Mouse (Mus musculus): Measurements from ENCODE around the gene Nptxr. TPM values are rescaled to one million over a fixed set of nuclear protein-coding genes. Genes with fewer than 3 reads are reported as not detected.

Nptxr gene
- polyA plus RNA-seq, 1 experiment: 9.7 TPM

DNA sequence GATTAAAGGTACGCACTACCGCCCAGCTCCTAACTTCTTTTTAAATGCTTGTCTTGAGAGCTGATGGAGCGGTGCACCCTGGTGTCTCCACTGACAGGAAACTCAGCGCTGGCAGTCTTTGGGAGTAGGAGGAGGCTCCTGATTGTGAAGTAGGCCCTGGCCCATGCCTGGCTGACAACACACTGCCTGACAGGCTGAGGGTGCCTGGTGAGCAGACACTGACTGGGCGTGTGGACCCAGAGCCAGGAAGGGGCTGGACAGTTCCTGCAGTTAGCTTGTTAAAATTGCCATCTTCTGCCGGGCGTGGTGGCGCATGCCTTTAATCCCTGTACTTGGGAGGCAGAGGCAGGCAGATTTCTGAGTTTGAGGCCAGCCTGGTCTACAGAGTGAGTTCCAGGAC is 54.3 kb downstream of the Nptxr start:
- TF ChIP-seq CTCF (IDR thresholded peaks at IDR 0.05; ENCODE audit: borderline replicate concordance, insufficient read depth, low read length) (no peak), POLR2A (IDR thresholded peaks at IDR 0.05; ENCODE audit: low read depth, low read length) (no peak)
- Histone ChIP-seq H3K27ac (ENCODE audit: insufficient read depth, low read length) (no peak overlapping the region), H3K4me1 (ENCODE audit: control insufficient read depth, insufficient read depth, low read length) (no peaks in the 10 kb centered on the region), H3K4me3 (ENCODE audit: insufficient read depth, low read length) (no peak overlapping the region)

GRCm38 (mm10) chr15:79749162-79749561 is 55.4 kb downstream of the Nptxr start:
- TF ChIP-seq CTCF (IDR thresholded peaks at IDR 0.05; ENCODE audit: borderline replicate concordance, insufficient read depth, low read length) (no peak), POLR2A (IDR thresholded peaks at IDR 0.05; ENCODE audit: low read depth, low read length) (no peak)
- H3K4me3 ChIP-seq (ENCODE audit: insufficient read depth, low read length): no peak overlapping the region
- no peaks in the 10 kb centered on the region for H3K4me1 ChIP-seq (ENCODE audit: control insufficient read depth, insufficient read depth, low read length)
- H3K27ac ChIP-seq (ENCODE audit: insufficient read depth, low read length): no peak overlapping the region

DNA sequence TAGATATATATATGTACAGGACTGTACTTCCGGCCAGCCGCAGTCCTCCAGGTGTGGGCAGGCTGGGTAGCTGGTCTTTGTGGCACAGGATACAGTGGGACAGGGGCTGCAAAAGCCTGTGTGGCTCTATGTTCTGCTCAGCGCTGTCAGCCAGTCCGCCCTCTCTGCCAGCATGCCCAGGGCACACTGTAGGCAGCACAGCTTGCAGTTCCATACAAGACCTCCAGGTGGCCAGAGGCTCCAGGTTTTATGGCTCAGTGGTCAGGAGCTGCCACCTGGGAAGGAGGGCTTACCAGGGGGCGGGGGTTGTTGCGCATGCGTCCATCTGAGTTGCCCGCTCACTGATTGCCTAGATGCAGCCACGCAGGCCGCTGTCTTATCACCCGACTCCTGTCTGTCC is 56.6 kb downstream of the Nptxr start:
- no peak for TF ChIP-seq POLR2A (IDR thresholded peaks at IDR 0.05; ENCODE audit: low read depth, low read length)
- no peak for TF ChIP-seq CTCF (IDR thresholded peaks at IDR 0.05; ENCODE audit: borderline replicate concordance, insufficient read depth, low read length)
- Histone ChIP-seq H3K27ac (ENCODE audit: insufficient read depth, low read length) (no peak overlapping the region), H3K4me3 (ENCODE audit: insufficient read depth, low read length) (no peak overlapping the region), H3K4me1 (ENCODE audit: control insufficient read depth, insufficient read depth, low read length) (peaks cover 1% of the 10 kb centered on the region; the same call in 1 of the 2 replicates)

DNA sequence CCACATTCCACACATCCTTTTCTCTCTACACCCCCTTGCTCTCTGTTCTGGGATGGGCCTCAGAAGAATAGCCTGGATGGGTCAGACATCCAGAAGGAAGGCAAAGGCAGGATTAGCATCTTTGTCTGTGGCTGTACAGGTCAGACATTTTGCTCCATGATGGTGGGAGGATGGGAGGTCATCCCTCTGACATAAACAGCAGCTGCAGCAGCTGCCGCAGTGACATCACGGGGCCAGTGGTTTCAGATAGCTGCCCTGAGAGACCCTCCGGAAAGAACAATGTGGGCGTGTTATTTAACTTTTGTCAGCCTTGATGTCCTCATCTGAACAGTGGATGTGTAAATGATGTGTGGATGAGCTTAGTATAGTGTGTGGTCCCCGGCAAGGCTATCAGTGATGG is 58.7 kb downstream of the Nptxr start:
- Histone ChIP-seq H3K4me3 (ENCODE audit: insufficient read depth, low read length) (no peak overlapping the region), H3K4me1 (ENCODE audit: control insufficient read depth, insufficient read depth, low read length) (peaks cover 5% of the 10 kb centered on the region; the same call in 1 of the 2 replicates), H3K27ac (ENCODE audit: insufficient read depth, low read length) (no peak overlapping the region)
- no peak for TF ChIP-seq CTCF (IDR thresholded peaks at IDR 0.05; ENCODE audit: borderline replicate concordance, insufficient read depth, low read length)
- TF ChIP-seq POLR2A (IDR thresholded peaks at IDR 0.05; ENCODE audit: low read depth, low read length): no peak

GRCm38 (mm10) chr15:79745312-79745711 is 59.3 kb downstream of the Nptxr start:
- Histone ChIP-seq H3K4me3 (ENCODE audit: insufficient read depth, low read length) (no peak overlapping the region), H3K27ac (ENCODE audit: insufficient read depth, low read length) (no peak overlapping the region), H3K4me1 (ENCODE audit: control insufficient read depth, insufficient read depth, low read length) (peaks cover 7% of the 10 kb centered on the region; the same call in 1 of the 2 replicates)
- TF ChIP-seq CTCF (IDR thresholded peaks at IDR 0.05; ENCODE audit: borderline replicate concordance, insufficient read depth, low read length) (no peak), POLR2A (IDR thresholded peaks at IDR 0.05; ENCODE audit: low read depth, low read length) (no peak)

GRCm38 (mm10) chr15:79744742-79745141 is 59.8 kb downstream of the Nptxr start:
- peaks cover 7% of the 10 kb centered on the region; the same call in 1 of the 2 replicates for H3K4me1 ChIP-seq (ENCODE audit: control insufficient read depth, insufficient read depth, low read length)
- H3K4me3 ChIP-seq (ENCODE audit: insufficient read depth, low read length): no peak overlapping the region
- no peak for TF ChIP-seq CTCF (IDR thresholded peaks at IDR 0.05; ENCODE audit: borderline replicate concordance, insufficient read depth, low read length)
- no peak for TF ChIP-seq POLR2A (IDR thresholded peaks at IDR 0.05; ENCODE audit: low read depth, low read length)
- no peak overlapping the region for H3K27ac ChIP-seq (ENCODE audit: insufficient read depth, low read length)

GRCm38 (mm10) chr15:79744001-79744400 is 60.6 kb downstream of the Nptxr start:
- Histone ChIP-seq H3K27ac (ENCODE audit: insufficient read depth, low read length) (no peak overlapping the region), H3K4me1 (ENCODE audit: control insufficient read depth, insufficient read depth, low read length) (peaks cover 7% of the 10 kb centered on the region; the same call in 1 of the 2 replicates), H3K4me3 (ENCODE audit: insufficient read depth, low read length) (no peak overlapping the region)
- TF ChIP-seq CTCF (IDR thresholded peaks at IDR 0.05; ENCODE audit: borderline replicate concordance, insufficient read depth, low read length) (no peak), POLR2A (IDR thresholded peaks at IDR 0.05; ENCODE audit: low read depth, low read length) (no peak)

DNA sequence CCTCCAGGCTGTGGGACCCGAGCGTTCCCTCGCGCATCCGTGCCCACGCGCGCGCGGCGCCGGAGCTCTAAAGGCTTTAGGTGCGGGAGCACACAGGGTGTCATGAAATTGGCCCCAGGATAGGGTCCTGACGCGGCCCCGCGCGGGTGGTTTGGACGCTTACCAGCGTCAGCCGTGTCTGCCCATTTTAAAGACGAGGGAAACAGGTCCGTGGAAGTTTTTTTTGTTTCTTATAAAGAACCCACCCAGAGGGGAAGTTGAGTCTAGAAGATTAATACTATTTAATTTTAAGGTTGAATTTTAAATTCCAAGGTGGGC is 61.9 kb downstream of the Nptxr start:
- Histone ChIP-seq H3K27ac (ENCODE audit: insufficient read depth, low read length) (no peak overlapping the region), H3K4me1 (ENCODE audit: control insufficient read depth, insufficient read depth, low read length) (peaks cover 7% of the 10 kb centered on the region; the same call in 1 of the 2 replicates), H3K4me3 (ENCODE audit: insufficient read depth, low read length) (peak overlapping the region; percentile 75)
- TF ChIP-seq POLR2A (IDR thresholded peaks at IDR 0.05; ENCODE audit: low read depth, low read length) (no peak), CTCF (IDR thresholded peaks at IDR 0.05; ENCODE audit: borderline replicate concordance, insufficient read depth, low read length) (no peak)

GRCm38 (mm10) chr15:79741921-79742705 is 62.5 kb downstream of the Nptxr start, which contains the start of gene Sun2:
Gene Sun2, minus strand, starts transcription at chr15:79742536.
- Histone ChIP-seq H3K4me3 (ENCODE audit: insufficient read depth, low read length) (peak within 1 kb of the TSS; percentile 75), H3K27ac (ENCODE audit: insufficient read depth, low read length) (peak within 1 kb of the TSS; percentile 35; the same call in 1 of the 2 replicates), H3K4me1 (ENCODE audit: control insufficient read depth, insufficient read depth, low read length) (peaks cover 7% of the 10 kb centered on the region; the same call in 1 of the 2 replicates)
- TF ChIP-seq CTCF (IDR thresholded peaks at IDR 0.05; ENCODE audit: borderline replicate concordance, insufficient read depth, low read length) (no peak), POLR2A (IDR thresholded peaks at IDR 0.05; ENCODE audit: low read depth, low read length) (peak; percentile 59)

- Histone ChIP-seq H3K4me1 (ENCODE audit: control insufficient read depth, insufficient read depth, low read length) (peaks cover 7% of the 10 kb centered on the region; the same call in 1 of the 2 replicates), H3K4me3 (ENCODE audit: insufficient read depth, low read length) (peak overlapping the region; percentile 75), H3K27ac (ENCODE audit: insufficient read depth, low read length) (peak overlapping the region; percentile 35; the same call in 1 of the 2 replicates)
- TF ChIP-seq POLR2A (IDR thresholded peaks at IDR 0.05; ENCODE audit: low read depth, low read length) (0 out of 2 replicates have a peak, but pooled peaks have one; percentile 21), CTCF (IDR thresholded peaks at IDR 0.05; ENCODE audit: borderline replicate concordance, insufficient read depth, low read length) (no peak)
Observed at GRCm38 (mm10) chr15:79741173-79741858, 63.2 kb downstream of the Nptxr start.

All from embryonic fibroblast, embryonic 13.5 days (primary cell).